Mouse (Mus musculus) left cerebral cortex, postnatal 25 days (tissue): ENCODE data around the gene Coa7. TPM values are rescaled to one million over a fixed set of nuclear protein-coding genes. Genes with fewer than 3 reads are reported as not detected.

Experiments
- DNase-seq, 2 experiments: peaks; one replicate each; pipeline ENCODE4 v3.0.0; 2022; ENCODE audit warnings: low spot score in 2 of 2, mixed read lengths in 1 of 2
- intact Hi-C: fragments of 180-260 bp; cut with DNase I; formaldehyde crosslinking; loops from one replicate; pipeline ENCODE4 v1.15.1; 2025
- total RNA-seq, 2 experiments: library from RNA; stranded (reverse); gene quantifications; 2 replicates each; pipeline ENCODE4 v1.2.3; 2021

The Coa7 gene
- total RNA-seq, 2 experiments from 2014 or later: 26.5 to 29.6 TPM

DNA sequence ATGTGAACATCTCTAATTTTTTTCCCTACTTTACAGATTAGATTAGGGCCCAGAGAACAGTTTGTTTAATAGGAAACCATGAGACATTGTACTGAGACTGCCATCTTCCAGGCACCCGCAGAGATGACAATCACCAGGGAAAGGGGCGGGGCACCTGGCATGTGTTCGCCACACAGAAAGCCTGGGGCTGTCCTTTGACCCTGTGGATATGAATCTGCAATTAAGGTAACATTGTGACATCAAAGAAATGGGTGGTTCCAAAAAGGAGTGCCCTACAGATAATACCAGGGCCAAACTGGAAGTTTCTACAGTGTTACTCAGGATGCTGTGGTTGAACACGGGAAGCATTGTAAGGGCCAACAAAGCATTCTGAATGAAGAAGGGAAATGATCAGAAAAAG, 42.5 kb downstream of the Coa7 start:
- intact Hi-C loops: no loop called here
- DNase-seq: no peak

DNA sequence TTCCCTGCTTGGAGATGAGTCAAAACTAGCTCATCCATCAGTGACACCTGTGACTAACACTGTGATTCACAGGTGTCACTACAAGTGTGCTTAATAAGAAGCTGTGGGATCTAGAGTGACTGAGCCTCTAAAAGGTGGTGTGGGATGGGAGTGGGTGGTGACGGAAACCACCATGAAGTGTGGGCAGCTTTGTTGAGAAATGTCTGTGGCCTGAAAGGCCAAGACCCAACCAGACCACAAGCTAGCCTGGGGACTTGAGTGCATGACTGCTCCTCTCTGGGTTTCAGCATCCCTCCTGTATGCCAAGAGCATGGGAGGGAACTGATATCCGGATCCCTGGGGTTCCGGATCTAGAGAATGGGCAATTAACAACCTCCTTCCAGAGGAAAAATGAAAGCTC, 43.5 kb downstream of the Coa7 start:
- intact Hi-C loops: no loop called here
- no peak for DNase-seq

DNA sequence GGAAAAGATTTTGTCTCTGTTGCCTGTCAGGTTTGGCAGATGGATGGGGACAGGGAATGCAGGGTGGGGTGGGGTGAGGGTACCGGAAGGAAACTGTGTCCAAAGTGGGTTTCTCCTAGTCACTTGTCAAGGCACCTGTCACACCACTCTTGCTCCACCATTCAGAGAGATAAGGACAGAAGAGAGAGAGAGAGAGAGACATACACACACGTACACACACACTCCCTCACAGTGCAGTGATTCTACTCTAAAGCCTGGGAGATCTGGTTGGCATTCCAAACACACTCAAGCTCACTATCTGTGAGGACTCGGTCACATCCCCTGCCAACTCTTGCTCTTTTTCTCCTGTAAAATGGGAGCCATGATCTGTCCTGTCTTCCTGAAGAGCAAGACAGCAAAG, 44.2 kb downstream of the Coa7 start:
- DNase-seq: no peak
- intact Hi-C loops: no loop called here

DNA sequence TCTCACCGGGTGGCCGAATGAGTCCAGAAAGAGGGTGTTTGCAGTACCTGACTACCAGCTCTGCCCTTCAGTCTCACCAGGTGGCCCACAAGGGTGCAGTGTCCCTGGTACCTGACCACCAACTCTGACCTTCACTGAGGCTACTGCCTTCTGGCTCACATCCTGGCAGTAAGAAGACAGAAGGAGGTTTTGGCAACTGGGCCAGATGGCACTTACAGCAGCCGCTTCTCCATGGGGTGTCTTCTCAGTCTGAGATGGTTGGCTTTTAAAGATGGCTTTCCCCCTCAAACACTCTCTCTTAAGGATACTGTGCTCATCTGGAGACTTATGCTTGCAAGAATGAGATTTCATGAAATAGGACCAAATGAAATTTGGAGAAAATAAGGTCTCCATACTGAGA, 51.5 kb downstream of the Coa7 start:
- no peak for DNase-seq
- intact Hi-C loops: no loop called here

DNA sequence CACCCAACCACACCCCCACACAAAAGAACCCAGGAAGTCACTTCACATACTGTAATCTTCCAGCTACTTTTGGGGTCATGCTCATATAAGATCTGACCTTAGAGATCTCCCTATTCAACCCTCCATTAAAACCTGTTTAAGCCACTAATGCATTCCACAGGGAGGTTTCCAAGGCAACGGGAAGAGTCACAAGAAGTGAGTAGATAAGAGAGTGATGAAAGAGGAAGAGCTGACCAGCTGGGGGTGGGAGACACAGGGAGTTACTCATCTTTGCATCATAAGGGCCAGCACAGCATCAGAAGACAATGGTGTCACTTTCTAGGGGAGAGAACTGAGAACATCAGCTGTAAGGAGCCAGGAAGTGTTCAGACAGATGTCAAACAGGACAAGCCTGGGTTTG, 52.2 kb downstream of the Coa7 start:
- no peak for DNase-seq
- intact Hi-C loops: no loop called here

DNA sequence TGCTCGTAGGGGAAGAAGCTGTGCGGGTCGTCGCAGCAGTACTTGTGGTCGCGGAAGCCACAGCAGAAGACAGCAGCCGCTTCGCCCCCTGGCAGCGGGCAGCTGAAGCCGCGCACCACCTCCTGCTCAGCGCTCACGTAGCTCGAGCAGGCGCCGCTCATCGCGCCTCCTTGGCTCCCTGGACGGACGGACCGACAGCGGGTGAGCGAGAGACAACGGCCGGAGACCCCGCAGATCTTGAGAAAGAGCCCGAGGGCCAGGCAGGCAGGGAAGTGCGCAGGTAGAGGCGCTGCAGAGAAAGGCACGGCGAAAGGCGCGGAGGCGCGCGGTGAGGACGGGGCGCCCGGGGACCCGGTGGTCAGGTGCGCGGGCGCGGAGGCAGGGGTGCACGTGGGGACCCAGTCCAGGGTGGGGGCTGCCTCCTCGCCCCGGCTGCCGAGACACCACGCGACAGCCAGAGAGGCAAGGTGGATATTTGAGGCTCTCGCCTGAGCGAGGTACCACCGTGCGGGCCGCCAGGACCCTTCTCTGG, 55.3 kb downstream of the Coa7 start, which contains the start of gene Shisal2a:
Gene Shisal2a, minus strand, starts transcription at position 167 of the 532 bp plus-strand sequence.
- no peak for DNase-seq
- intact Hi-C loops: no loop called here

DNA sequence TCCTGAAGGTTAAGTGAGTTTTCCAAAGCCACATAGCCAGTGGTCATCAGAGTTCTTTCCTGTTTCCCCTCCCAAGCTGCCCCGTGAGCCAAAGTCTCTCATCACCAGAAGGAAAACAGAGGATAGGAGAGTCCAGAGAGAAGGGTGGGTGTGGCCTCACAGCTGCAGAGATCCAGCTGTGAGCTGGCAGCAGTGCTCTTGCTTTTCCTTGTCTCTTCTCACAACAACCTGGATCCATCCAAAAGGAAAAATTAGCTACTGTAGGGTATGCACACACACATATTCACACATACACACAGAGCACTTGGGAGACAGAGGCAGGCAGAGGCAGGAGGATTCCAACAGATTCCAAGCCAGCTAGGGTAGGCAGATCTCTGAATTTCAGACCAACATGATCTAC, 58.1 kb downstream of the Coa7 start:
- intact Hi-C loops: no loop called here
- no peak for DNase-seq

DNA sequence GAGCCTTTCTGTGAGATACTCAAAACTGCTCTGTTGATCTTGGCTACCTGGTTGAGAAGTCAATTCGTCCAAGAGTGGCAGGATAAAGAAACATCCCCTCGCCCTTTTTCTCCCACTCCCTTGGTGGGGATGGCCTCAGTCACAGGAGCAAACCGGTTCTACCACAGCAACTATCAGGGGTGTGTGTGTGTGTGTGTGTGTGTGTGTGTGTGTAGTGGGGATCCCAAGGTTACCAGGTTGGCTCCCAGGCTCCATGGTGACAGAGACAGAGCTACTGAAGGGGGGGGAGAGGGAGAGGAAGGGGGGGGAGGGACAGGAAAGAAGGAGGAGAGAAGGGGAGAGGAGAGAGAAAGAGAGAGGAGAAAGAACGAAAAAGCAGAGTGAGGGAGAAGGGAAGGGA, 59.2 kb downstream of the Coa7 start:
- intact Hi-C loops: no loop called here
- DNase-seq: no peak

DNA sequence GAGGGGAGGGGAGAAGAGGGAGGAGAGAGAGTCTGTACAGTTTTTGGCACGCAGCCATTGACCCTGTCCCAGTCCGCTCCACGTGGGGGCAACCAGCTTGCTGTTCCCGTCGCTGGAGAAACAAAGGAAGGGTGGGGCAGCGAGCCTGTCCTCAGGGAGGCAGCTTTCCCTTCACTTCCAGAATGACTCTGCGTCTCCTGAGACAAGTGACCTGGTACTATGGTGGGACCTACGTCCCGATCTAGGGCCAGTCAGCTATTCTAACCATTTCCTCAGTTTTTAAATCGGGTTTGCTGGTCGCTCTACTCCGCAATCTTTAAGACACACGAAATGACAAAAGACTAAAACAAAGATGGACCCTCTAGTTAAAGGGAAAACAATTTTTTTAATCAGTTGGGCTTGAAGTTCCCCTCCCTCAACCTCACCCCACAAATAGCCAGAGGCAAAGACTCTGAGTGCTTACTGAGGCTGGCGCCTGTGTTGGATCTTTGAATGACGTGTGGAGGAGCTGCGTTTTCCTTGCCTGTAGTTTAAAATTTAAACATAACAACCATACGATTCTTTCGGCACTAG, 59.8 kb downstream of the Coa7 start:
- peak; percentile 22 to 29 for DNase-seq
- intact Hi-C loops: no loop called here

DNA sequence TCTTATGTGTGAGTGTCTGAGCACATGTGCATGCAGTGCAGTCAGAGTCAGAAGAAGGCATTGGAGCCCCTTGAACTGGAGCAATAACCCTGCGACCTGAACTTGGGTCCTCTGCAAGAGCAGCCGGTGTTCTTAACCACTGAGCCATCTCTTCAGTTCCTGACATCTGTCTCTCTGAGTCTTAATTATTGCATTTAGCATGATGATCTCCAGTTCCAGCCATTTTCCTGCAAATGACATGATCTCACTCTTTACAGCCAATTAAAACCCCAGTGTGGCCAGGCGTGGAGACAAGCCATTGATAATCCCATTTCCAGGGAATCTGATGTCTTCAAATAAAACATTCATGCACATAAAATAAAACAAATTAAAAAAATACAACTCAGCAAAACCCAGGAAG, 60.8 kb downstream of the Coa7 start:
- no peak for DNase-seq
- intact Hi-C loops: no loop called here

DNA sequence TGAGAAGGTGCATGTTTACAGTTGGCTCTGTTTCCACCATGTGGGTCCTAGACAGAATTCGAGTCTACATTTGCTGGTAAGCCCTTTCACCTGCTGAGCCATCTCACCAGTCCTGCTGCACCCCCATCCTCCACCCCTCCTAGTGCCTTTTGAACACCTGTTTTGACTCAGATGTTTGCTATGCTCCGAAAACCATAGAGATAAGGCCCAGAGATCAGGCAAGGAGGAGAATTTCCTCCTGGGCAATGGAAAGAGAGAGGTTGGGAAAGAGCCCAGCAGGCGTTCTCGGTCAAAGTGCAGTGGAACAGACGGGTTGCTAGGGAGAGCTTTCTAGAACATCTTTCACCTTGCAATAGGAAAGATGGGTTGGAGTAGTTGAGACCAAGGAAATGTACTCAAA, 63.2 kb downstream of the Coa7 start:
- no peak for DNase-seq
- intact Hi-C loops: no loop called here

Other genes with a start within 250 kb of the Coa7 start
- gene Podn, start 231.7 kb upstream of the Coa7 start, total RNA-seq: 1 to 10 TPM; 7.2 to 8.8 TPM
- 100 to 1,000 TPM; 101 to 105 TPM for gene Scp2, start 183.1 kb upstream of the Coa7 start, total RNA-seq
- gene Echdc2, start 162.7 kb upstream of the Coa7 start, total RNA-seq: 10 to 100 TPM; 10.7 TPM
- not detected for gene Zyg11a, start 110.1 kb upstream of the Coa7 start, total RNA-seq
- 100 to 1,000 TPM; 107 TPM for gene Zyg11b, start 27.0 kb upstream of the Coa7 start, total RNA-seq
- not detected for gene Shisal2a, start 55.2 kb downstream of the Coa7 start, total RNA-seq
- 1 to 10 TPM; 5.5 to 6.2 TPM for gene Gpx7, start 78.8 kb downstream of the Coa7 start, total RNA-seq
- 10 to 100 TPM; 34.8 to 40.7 TPM for gene Tut4, start 131.3 kb downstream of the Coa7 start, total RNA-seq